Mouse (Mus musculus) bone marrow, adult 2 months (tissue): ENCODE results near the gene Tmem56. TPM values are rescaled to one million over a fixed set of nuclear protein-coding genes. Genes with fewer than 3 reads are reported as not detected.
A peak's percentile ranks its signal among the peaks of the same experiment; 100 is the strongest.

Source experiments
- H3K27ac ChIP-seq: fragments of 200-500 bp; 2 replicates; pipeline ENCODE4 v1.5.1; 2012; ENCODE audit warnings: low read depth, mild to moderate bottlenecking, control low read depth, inconsistent platforms, low read length; ENCODE audit not compliant: control insufficient read depth, poor library complexity, insufficient read depth
- H3K4me1 ChIP-seq: fragments of 200-500 bp; 2 replicates; pipeline ENCODE4 v1.6.1; 2011; ENCODE audit warnings: low read length; ENCODE audit not compliant: control insufficient read depth, insufficient read depth
- H3K4me3 ChIP-seq: fragments of 200-500 bp; replicated peaks from 2 replicates; pipeline ENCODE3; 2011; ENCODE audit warnings: mild to moderate bottlenecking, low read depth, low read length, control low read depth; ENCODE audit not compliant: control insufficient read depth
- CTCF ChIP-seq: fragments of 200-500 bp; IDR thresholded peaks from 2 replicates; pipeline ENCODE4 v1.5.1; 2011; ENCODE audit warnings: low read length, control low read depth; ENCODE audit not compliant: control insufficient read depth, insufficient read depth
- POLR2A ChIP-seq: fragments of 200-500 bp; IDR thresholded peaks from 2 replicates; pipeline ENCODE4 v1.6.1; 2011; ENCODE audit warnings: low read depth, mild to moderate bottlenecking, control low read depth, low read length, borderline replicate concordance; ENCODE audit not compliant: control insufficient read depth
- WGBS: fragments of 180-500 bp; shearing (Covaris S2); methylation state at CpG from one replicate; pipeline ENCODE4 v1.1.7; 2018; 5-methylcytosine and 5-hydroxymethylcytosine counted together
- polyA plus RNA-seq: library from polyadenylated mRNA; stranded (reverse); fragments of >200 nt; gene quantifications from 2 replicates; pipeline ENCODE4 v1.2.4, GENCODE M21; 2011; ENCODE audit warnings: low replicate concordance; ENCODE audit not compliant: missing spikeins, insufficient read depth, insufficient read length

Tmem56 gene
- polyA plus RNA-seq, 1 experiment: 8.9 TPM

- 87% methylated on average over 9 of the region's 9 CpGs for WGBS
- Histone ChIP-seq H3K4me3 (no peak overlapping the region), H3K27ac (no peak overlapping the region), H3K4me1 (no peaks in the 10 kb centered on the region)
- TF ChIP-seq POLR2A (no peak), CTCF (no peak)
Observed at GRCm38 (mm10) chr3:121312979-121313378, 30.1 kb upstream of the Tmem56 start.

GRCm38 (mm10) chr3:121312426-121312825, 29.5 kb upstream of the Tmem56 start:
- Histone ChIP-seq H3K4me3 (no peak overlapping the region), H3K27ac (no peak overlapping the region), H3K4me1 (no peaks in the 10 kb centered on the region)
- 73% methylated on average over 6 of the region's 6 CpGs for WGBS
- no peak for TF ChIP-seq POLR2A
- no peak for TF ChIP-seq CTCF

GRCm38 (mm10) chr3:121309896-121310714, 27.2 kb upstream of the Tmem56 start:
- 78% methylated on average over 16 of the region's 16 CpGs for WGBS
- H3K27ac ChIP-seq: no peak overlapping the region
- no peak overlapping the region for H3K4me3 ChIP-seq
- no peaks in the 10 kb centered on the region for H3K4me1 ChIP-seq
- no peak for TF ChIP-seq CTCF
- TF ChIP-seq POLR2A: no peak

- no peak for TF ChIP-seq POLR2A
- no peak overlapping the region for H3K4me3 ChIP-seq
- no peak overlapping the region for H3K27ac ChIP-seq
- no peaks in the 10 kb centered on the region for H3K4me1 ChIP-seq
- 63% methylated on average over 4 of the region's 4 CpGs for WGBS
Observed at GRCm38 (mm10) chr3:121309429-121309828, 26.5 kb upstream of the Tmem56 start.

GRCm38 (mm10) chr3:121308935-121309334, 26.0 kb upstream of the Tmem56 start:
- no peak overlapping the region for H3K27ac ChIP-seq
- no peak for TF ChIP-seq POLR2A
- no peak for TF ChIP-seq CTCF
- WGBS: 79% methylated on average over 5 of the region's 5 CpGs
- H3K4me3 ChIP-seq: no peak overlapping the region
- no peaks in the 10 kb centered on the region for H3K4me1 ChIP-seq

GRCm38 (mm10) chr3:121307532-121308234, 24.8 kb upstream of the Tmem56 start:
- Histone ChIP-seq H3K27ac (no peak overlapping the region), H3K4me1 (no peaks in the 10 kb centered on the region), H3K4me3 (no peak overlapping the region)
- TF ChIP-seq CTCF: peak; percentile 99
- TF ChIP-seq POLR2A: no peak
- 65% methylated on average over 7 of the region's 7 CpGs for WGBS

GRCm38 (mm10) chr3:121306641-121307040, 23.7 kb upstream of the Tmem56 start:
- TF ChIP-seq POLR2A (no peak), CTCF (peak; percentile 40; the same call in 1 of the 2 replicates)
- Histone ChIP-seq H3K4me1 (no peaks in the 10 kb centered on the region), H3K4me3 (no peak overlapping the region), H3K27ac (no peak overlapping the region)
- WGBS: 89% methylated on average over 7 of the region's 7 CpGs

GRCm38 (mm10) chr3:121294200-121294599, 11.3 kb upstream of the Tmem56 start:
- WGBS: 86% methylated on average over 2 of the region's 2 CpGs
- Histone ChIP-seq H3K4me3 (no peak overlapping the region), H3K27ac (no peak overlapping the region), H3K4me1 (no peaks in the 10 kb centered on the region; the same call in 1 of the 2 replicates)
- no peak for TF ChIP-seq POLR2A
